Mouse (Mus musculus) small intestine, adult 2 months (tissue): ENCODE data around the gene Epha3.

Source experiments
- CTCF ChIP-seq: fragments of 200-500 bp; IDR thresholded peaks from 2 replicates; pipeline ENCODE4 v1.5.1; 2012; ENCODE audit warnings: low read depth, mild to moderate bottlenecking, control low read depth, inconsistent platforms, low read length, moderate library complexity, mixed read lengths; ENCODE audit not compliant: insufficient replicate concordance, insufficient read length; ENCODE audit errors: extremely low read depth
- POLR2A ChIP-seq: fragments of 200-500 bp; IDR thresholded peaks from 2 replicates; pipeline ENCODE4 v1.6.1; 2012; ENCODE audit warnings: low read depth, mild to moderate bottlenecking, control low read depth, inconsistent platforms, low read length, moderate library complexity

- TF ChIP-seq CTCF (no peak), POLR2A (no peak)
Measured at GRCm38 (mm10) chr16:63792084-63792483, 71.9 kb downstream of the Epha3 start.
